Mouse (Mus musculus): ENCODE results near the gene Rgs16.

- TF ChIP-seq CTCF (IDR thresholded peaks at IDR 0.05; ENCODE audit: control insufficient read depth, insufficient read depth, insufficient read length) (no peak), MAX (IDR thresholded peaks at IDR 0.05) (no peak)
Measured at GRCm38 (mm10) chr1:153709451-153709850, 30.7 kb upstream of the Rgs16 start.

Measured in C2C12 (cell line).